Mouse (Mus musculus): ENCODE measurements around the gene Ppp1r13b. TPM values are rescaled to one million over a fixed set of nuclear protein-coding genes. Genes with fewer than 3 reads are reported as not detected.
"Not testable (repeated sequence)": the region's sequence is repeated elsewhere in the genome, so short reads cannot be mapped to it uniquely, and the experiment has no call there.

Gene Ppp1r13b
- total and polyA plus RNA-seq, 3 experiments, result 0.42 to 2.0 (median 0.64) TPM

GRCm38 (mm10) chr12:111946716-111947115, 38.8 kb upstream of the Ppp1r13b start:
- no peaks in the 10 kb centered on the region for H3K27me3 ChIP-seq (replicated peaks)
- no peak overlapping the region for H3K27ac ChIP-seq (ENCODE audit: insufficient read depth, low read depth)
- no peak overlapping the region for H3K9ac ChIP-seq (ENCODE audit: insufficient read depth, low read depth)
- no peaks in the 10 kb centered on the region for H3K79me2 ChIP-seq (replicated peaks; ENCODE audit: control insufficient read depth, extremely low read depth, insufficient read depth, poor library complexity, severe bottlenecking)
- H3K9me3 ChIP-seq (replicated peaks; ENCODE audit: low read length), result no peaks in the 10 kb centered on the region
- no peak overlapping the region for H3K4me3 ChIP-seq (replicated peaks in 1 of 3; ENCODE audit: low read depth in 2 of 3, low read length in 2 of 3, poor library complexity in 1 of 3)
- H3K36me3 ChIP-seq (replicated peaks in 1 of 2; ENCODE audit: control insufficient read depth in 1 of 2, insufficient read depth in 1 of 2, low read length in 1 of 2), result no peaks in the 10 kb centered on the region
- H3K4me1 ChIP-seq (ENCODE audit: control insufficient read depth in 1 of 2, insufficient read depth in 2 of 2), result peaks cover 2 to 22% of the 10 kb centered on the region in 2 experiments; a peak in 3 of 4 replicates
- peak; percentile 95 for TF ChIP-seq RAD21 (IDR thresholded peaks at IDR 0.05; ENCODE audit: low read depth, low read length)
- TF ChIP-seq NRF1 (IDR thresholded peaks at IDR 0.05; ENCODE audit: low read depth, low read length), result no peak
- TF ChIP-seq MYC (IDR thresholded peaks at IDR 0.05; ENCODE audit: low read depth, low read length), result no peak
- TF ChIP-seq CTCF (conservative IDR thresholded peaks at IDR 0.05 in 1 of 2, IDR thresholded peaks at IDR 0.05 in 1 of 2; ENCODE audit: low read depth in 2 of 2, low read length in 2 of 2), result peak; percentile 43 to 94; a peak in 3 of 4 replicates
- TF ChIP-seq ELF1 (IDR thresholded peaks at IDR 0.05; ENCODE audit: low read depth, low read length), result peak; percentile 73
- TF ChIP-seq SIN3A (IDR thresholded peaks at IDR 0.05; ENCODE audit: low read length), result no peak
- peak; percentile 91 for TF ChIP-seq SMC3 (IDR thresholded peaks at IDR 0.05; ENCODE audit: low read depth, low read length)
- TF ChIP-seq ETS1 (conservative IDR thresholded peaks at IDR 0.05; ENCODE audit: low read depth, low read length), result no peak
- peak; percentile 38; the same call in 1 of the 2 replicates for TF ChIP-seq HCFC1 (IDR thresholded peaks at IDR 0.05; ENCODE audit: low read depth, low read length)
- TF ChIP-seq ZC3H11A (IDR thresholded peaks at IDR 0.05; ENCODE audit: low read depth, low read length), result peak; percentile 62
- DNase-seq (ENCODE audit: extremely low read depth), result peak; percentile 82
- in situ Hi-C loops (cut with MboI; ENCODE audit: low pct_ligation_motif_present, low pct_unique_long_range_greater_than_20kb, low sequenced_read_pairs) (no loop called here), dilution Hi-C loops (cut with MboI; ENCODE audit: extremely low pct_ligation_motif_present, extremely low pct_unique_long_range_greater_than_20kb, low sequenced_read_pairs) (no loop called here)
- no peak overlapping the region for H3K4me2 ChIP-seq (ENCODE audit: insufficient read depth, low read depth, poor library complexity, severe bottlenecking)

- H3K27me3 ChIP-seq (replicated peaks); H3K27ac ChIP-seq (ENCODE audit: insufficient read depth, low read depth); dilution Hi-C loops (cut with MboI; ENCODE audit: extremely low pct_ligation_motif_present, extremely low pct_unique_long_range_greater_than_20kb, low sequenced_read_pairs); H3K9me3 ChIP-seq (replicated peaks; ENCODE audit: low read length); H3K79me2 ChIP-seq (replicated peaks; ENCODE audit: control insufficient read depth, extremely low read depth, insufficient read depth, poor library complexity, severe bottlenecking); in situ Hi-C loops (cut with MboI; ENCODE audit: low pct_ligation_motif_present, low pct_unique_long_range_greater_than_20kb, low sequenced_read_pairs); H3K9ac ChIP-seq (ENCODE audit: insufficient read depth, low read depth); H3K4me3 ChIP-seq (replicated peaks in 1 of 3; ENCODE audit: low read depth in 2 of 3, low read length in 2 of 3, poor library complexity in 1 of 3); H3K4me2 ChIP-seq (ENCODE audit: insufficient read depth, low read depth, poor library complexity, severe bottlenecking); DNase-seq (ENCODE audit: extremely low read depth); H3K36me3 ChIP-seq (replicated peaks in 1 of 2; ENCODE audit: control insufficient read depth in 1 of 2, insufficient read depth in 1 of 2, low read length in 1 of 2): not testable (repeated sequence)
- H3K4me1 ChIP-seq (ENCODE audit: control insufficient read depth in 1 of 2, insufficient read depth in 2 of 2), result peaks cover 2 to 22% of the 10 kb centered on the region in 2 experiments; a peak in 3 of 4 replicates
Measured at GRCm38 (mm10) chr12:111945765-111946655, 38.1 kb upstream of the Ppp1r13b start.

- dilution Hi-C loops (cut with MboI; ENCODE audit: extremely low pct_ligation_motif_present, extremely low pct_unique_long_range_greater_than_20kb, low sequenced_read_pairs), result no loop called here
- TF ChIP-seq NELFE (IDR thresholded peaks at IDR 0.05; ENCODE audit: low read depth, low read length) (no peak), CHD2 (IDR thresholded peaks at IDR 0.05; ENCODE audit: low read length) (no peak), RCOR1 (conservative IDR thresholded peaks at IDR 0.05; ENCODE audit: low read depth, low read length) (no peak), BHLHE40 (IDR thresholded peaks at IDR 0.05; ENCODE audit: low read depth, low read length) (no peak), MAFK (IDR thresholded peaks at IDR 0.05; ENCODE audit: insufficient replicate concordance, low read length) (no peak), MAZ (IDR thresholded peaks at IDR 0.05; ENCODE audit: low read depth, low read length) (no peak), SMC3 (IDR thresholded peaks at IDR 0.05; ENCODE audit: low read depth, low read length) (no peak)
- no peak overlapping the region for H3K27ac ChIP-seq (ENCODE audit: insufficient read depth, low read depth)
- peaks cover 2 to 22% of the 10 kb centered on the region in 2 experiments; a peak in 3 of 4 replicates for H3K4me1 ChIP-seq (ENCODE audit: control insufficient read depth in 1 of 2, insufficient read depth in 2 of 2)
- no peaks in the 10 kb centered on the region for H3K27me3 ChIP-seq (replicated peaks)
- no peaks in the 10 kb centered on the region for H3K9me3 ChIP-seq (replicated peaks; ENCODE audit: low read length)
- no peak overlapping the region for H3K9ac ChIP-seq (ENCODE audit: insufficient read depth, low read depth)
- H3K4me3 ChIP-seq (replicated peaks in 1 of 3; ENCODE audit: low read depth in 2 of 3, low read length in 2 of 3, poor library complexity in 1 of 3), result no peak overlapping the region
- in situ Hi-C loops (cut with MboI; ENCODE audit: low pct_ligation_motif_present, low pct_unique_long_range_greater_than_20kb, low sequenced_read_pairs), result no loop called here
- no peak for DNase-seq (ENCODE audit: extremely low read depth)
- H3K36me3 ChIP-seq (replicated peaks in 1 of 2; ENCODE audit: control insufficient read depth in 1 of 2, insufficient read depth in 1 of 2, low read length in 1 of 2), result no peaks in the 10 kb centered on the region
- no peaks in the 10 kb centered on the region for H3K79me2 ChIP-seq (replicated peaks; ENCODE audit: control insufficient read depth, extremely low read depth, insufficient read depth, poor library complexity, severe bottlenecking)
- H3K4me2 ChIP-seq (ENCODE audit: insufficient read depth, low read depth, poor library complexity, severe bottlenecking), result no peak overlapping the region
Measured at GRCm38 (mm10) chr12:111945115-111945514, 37.2 kb upstream of the Ppp1r13b start.

Measured in CH12.LX (cell line).